Mouse (Mus musculus) megakaryocyte progenitor cell, adult 5-6 weeks (primary cell): ENCODE data around the gene Unc119. TPM values are rescaled to one million over a fixed set of nuclear protein-coding genes. Genes with fewer than 3 reads are reported as not detected.

Experiments used
- ATAC-seq: replicated peaks from 2 replicates; pipeline ENCODE4 v1.8.0; 2016; ENCODE audit warnings: mild to moderate bottlenecking, moderate TSS enrichment, inconsistent platforms; ENCODE audit not compliant: poor library complexity
- total RNA-seq, 2 experiments: library from RNA; stranded (forward) in 1 of 2; stranded (reverse) in 1 of 2; fragments of 157-497, 149-512 nt in 1 of 2; fragments of 200-1000 nt in 1 of 2; gene quantifications; 2 replicates each; pipeline versions ENCODE4 v1.2.3 to v1.2.4; 2015 to 2017

Gene Unc119
- total RNA-seq (2015), result 27.2 and 34.4 TPM in 2 replicates
- 25.7 and 29.2 TPM in 2 replicates for total RNA-seq (2017)

GRCm38 (mm10) chr11:78343381-78344327, at the start of gene Unc119:
Unc119 (plus strand) TSS chr11:78343482.
- peak; percentile 35 for ATAC-seq

GRCm38 (mm10) chr11:78294585-78294984, 48.7 kb upstream of the Unc119 start:
- ATAC-seq, result no peak

DNA sequence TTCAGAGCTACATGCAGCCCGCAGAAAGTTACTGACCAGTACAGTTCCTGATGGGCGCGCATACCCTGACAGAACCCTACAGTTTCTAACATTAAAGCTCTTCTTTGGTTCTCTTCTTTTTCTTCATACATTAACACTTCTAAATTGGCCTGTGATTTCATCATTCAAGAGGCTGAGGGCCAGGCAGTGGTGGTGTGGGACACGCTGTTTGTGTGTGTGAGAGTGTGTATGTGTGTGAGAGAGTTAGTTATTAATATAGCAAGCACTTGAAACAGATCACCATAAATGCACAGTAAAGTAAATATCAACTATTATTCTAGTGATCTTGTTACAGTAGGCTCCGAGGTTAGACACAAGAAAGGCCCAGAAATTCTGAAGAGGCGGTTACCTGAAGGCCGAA, 42.4 kb upstream of the Unc119 start:
- ATAC-seq, result 0 out of 2 replicates have a peak, but pooled peaks have one; percentile 3

- ATAC-seq, result peak; percentile 100
These were observed 41.8 kb upstream of the Unc119 start, which contains the start of gene Spag5 for GRCm38 (mm10) chr11:78301357-78302084. Spag5 (plus strand) TSS chr11:78301529.

- ATAC-seq, result no peak
These were observed 38.0 kb upstream of the Unc119 start for GRCm38 (mm10) chr11:78305272-78305671.

DNA sequence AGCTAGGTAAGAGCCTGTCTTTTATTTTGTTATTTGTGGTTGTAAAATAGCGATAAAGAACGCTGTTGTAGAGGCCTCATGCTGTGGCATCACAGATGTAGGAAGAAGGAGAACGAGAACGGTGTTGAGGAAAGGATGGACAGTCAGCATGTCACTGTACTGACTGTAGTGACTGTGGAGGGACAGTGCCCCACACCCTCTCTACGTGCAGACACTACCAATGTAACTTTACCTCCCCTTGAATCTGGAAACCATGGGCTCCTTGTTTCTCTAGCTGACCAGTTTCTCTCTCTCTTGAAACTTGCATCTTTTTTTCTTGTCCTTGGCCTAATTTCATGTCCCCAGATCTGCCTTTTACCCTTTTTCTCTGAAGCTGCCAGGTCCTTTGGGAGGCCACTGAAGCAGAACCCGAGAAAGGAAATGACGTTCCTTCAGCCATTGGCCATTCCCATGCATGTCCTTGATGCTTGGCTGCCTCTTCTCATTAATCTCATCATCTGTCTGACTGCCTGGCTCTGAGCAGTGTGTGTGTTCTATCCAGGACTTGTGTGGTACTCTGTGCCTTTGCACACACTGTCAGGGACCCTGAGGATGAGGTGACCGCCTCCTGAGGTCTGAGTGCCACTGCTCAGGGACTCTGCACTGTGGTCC, 32.3 kb upstream of the Unc119 start:
- ATAC-seq, result no peak

GRCm38 (mm10) chr11:78313662-78314061, 29.6 kb upstream of the Unc119 start:
- ATAC-seq, result no peak

- ATAC-seq, result no peak
These were observed 24.9 kb upstream of the Unc119 start for GRCm38 (mm10) chr11:78318411-78318810.

DNA sequence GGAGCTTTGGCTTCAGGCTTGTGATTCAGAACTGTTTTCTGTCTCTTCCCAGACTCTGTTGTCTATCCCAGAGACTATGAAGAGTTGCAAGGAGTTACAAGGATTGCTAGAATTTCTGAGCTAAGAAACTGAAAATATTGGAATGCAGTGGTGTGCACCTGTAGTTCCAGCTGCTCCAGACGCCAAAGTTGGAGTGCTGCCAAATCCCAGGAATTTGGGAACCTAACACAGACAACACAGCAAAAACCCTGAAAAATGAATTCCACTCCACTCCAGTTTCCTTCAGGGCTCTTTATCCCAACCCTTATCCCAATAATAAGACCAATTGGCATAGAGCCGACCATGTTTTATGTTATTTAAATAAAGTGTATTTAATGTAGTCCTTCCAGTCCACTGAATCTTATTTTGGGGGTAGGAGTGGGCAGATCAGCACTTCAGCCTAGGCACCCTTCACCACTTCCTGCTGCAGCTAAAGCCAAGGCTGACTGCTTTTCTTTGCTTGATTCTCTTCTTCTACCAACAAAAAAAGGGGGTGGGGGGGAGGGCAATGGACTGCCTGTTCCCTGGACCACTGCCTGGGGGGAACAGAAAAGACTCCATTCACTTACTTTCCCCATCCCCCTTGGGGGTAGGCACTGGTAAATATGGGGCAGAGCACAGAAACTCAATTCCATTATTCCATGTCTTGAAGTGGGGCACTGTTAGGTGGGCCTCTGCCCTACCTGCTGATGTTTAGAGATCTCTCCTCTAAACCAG, 21.0 kb upstream of the Unc119 start:
- no peak for ATAC-seq

DNA sequence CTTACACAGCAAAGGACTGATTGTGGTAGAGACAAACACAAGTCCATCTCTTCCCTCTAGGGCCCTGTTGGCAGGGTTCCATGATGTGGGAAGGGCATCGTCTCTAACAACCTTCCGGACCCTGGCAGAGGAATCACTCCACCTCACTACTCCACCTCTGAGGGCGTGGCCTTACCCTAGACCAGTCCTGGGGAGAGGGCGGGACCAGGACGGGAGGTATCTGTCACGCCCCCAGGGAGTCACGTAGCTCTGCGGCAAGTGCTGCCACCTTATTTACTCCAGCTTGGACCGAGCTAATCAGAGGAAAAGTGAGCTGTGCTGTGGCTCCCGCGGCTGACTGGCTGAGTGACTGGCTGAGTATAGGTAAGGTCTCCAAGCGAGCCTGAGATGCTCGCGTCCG, 20.4 kb upstream of the Unc119 start, which contains the start of gene Aldoc:
Gene Aldoc (plus strand): TSS at position 109 of the 400 bp plus-strand sequence.
- ATAC-seq, result peak; percentile 99

GRCm38 (mm10) chr11:78324000-78324785, 19.1 kb upstream of the Unc119 start:
- ATAC-seq, result no peak

GRCm38 (mm10) chr11:78324965-78325364, 18.3 kb upstream of the Unc119 start:
- no peak for ATAC-seq

DNA sequence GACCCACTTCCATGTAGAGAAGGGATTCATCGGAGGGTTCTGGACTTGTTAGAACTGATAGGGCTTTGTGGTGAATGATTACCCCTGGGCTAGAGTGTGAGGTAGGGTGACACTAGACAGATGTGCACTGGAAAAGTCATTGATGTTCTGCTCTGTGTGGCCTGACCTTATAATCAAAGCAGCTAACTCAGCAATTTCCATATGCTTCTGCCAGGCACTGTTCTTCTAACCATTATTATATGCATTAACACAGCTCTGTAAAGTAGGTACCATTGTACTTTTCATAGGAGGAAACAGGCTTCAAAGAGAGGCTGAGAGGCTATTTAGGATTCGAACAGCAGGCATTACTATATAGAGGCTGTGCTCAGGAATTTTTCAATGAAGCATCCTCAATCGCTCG, 16.1 kb upstream of the Unc119 start:
- no peak for ATAC-seq

DNA sequence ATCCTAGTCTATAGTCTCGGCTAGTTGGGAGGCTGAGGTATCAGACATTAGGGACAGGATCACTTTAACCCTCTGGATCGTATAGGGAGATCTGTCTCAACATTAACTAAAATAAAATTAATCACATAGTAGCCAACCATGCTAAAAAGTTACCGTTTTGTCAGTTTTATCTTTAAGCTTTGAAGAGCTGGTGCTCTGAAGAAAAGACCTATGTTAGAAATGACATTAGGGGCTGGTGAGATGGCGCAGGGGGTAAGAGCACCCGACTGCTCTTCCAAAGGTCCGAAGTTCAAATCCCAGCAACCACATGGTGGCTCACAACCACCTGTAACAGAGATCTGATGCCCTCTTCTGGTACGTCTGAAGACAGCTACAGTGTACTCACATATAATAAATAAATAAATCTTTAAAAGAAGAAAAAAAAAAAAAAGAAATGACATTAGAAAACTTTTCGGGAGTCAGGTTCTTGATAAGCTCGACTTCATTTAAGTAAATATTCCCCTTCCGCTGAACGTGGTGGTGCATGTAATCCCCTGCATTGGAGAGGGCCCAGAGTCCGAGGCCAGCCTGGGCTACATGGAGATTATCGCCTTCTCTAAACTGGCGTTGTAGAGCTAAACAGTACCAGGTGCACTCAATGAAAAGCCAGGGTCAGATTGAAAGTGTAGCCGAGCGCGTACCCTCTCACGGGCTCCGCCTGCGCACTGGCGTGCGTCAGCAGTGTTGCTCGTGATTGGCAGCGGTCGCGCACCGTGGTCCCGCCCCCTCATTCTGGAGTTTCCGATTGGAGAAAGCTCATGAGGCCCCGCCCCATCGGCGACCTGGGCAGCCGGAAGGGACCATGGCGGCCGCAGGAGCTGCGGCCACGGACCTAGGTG, 15.4 kb upstream of the Unc119 start, which contains the start of gene Pigs:
Gene Pigs (plus strand): TSS at position 782 of the 878 bp plus-strand sequence.
- ATAC-seq, result peak; percentile 100

GRCm38 (mm10) chr11:78328512-78329056, 14.7 kb upstream of the Unc119 start:
- no peak for ATAC-seq

DNA sequence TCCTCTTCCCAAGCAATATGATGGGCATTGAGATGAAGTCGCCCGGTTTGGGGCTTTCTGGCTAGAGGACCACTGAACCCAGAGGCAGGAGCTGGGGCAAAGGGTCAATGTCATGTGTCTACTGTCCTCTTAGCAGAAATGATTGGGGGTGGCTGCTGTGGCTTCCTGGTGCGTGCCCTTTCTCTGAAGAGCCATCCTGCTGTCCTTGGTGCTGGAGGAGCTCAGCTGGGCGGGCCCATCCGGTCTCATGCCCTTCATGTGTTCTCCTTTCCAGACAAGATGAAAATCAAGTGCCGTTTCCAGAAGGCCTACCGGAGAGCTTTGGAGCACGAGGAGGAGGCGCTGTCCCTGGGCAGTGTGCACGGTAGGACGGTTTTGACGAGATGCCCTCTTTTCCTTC, 10.6 kb upstream of the Unc119 start:
- no peak for ATAC-seq

- ATAC-seq, result no peak
These were observed 9.3 kb upstream of the Unc119 start for GRCm38 (mm10) chr11:78333992-78334391.

GRCm38 (mm10) chr11:78337040-78337439, 6.2 kb upstream of the Unc119 start:
- no peak for ATAC-seq
